Mouse (Mus musculus) ES-E14 (cell line): ENCODE results near the gene Rora. TPM values are rescaled to one million over a fixed set of nuclear protein-coding genes. Genes with fewer than 3 reads are reported as not detected.

Experiments
- DNase-seq: peaks from one replicate; pipeline ENCODE4 v3.0.0-alpha.2; 2013; ENCODE audit warnings: low read depth, low spot score
- H3K27ac ChIP-seq: 2 replicates; pipeline ENCODE4 v1.5.1; 2012; ENCODE audit warnings: low read depth, mild to moderate bottlenecking, low read length, moderate library complexity, mixed read lengths; ENCODE audit not compliant: poor library complexity, insufficient read depth, severe bottlenecking
- H3K36me3 ChIP-seq: 2 replicates; pipeline ENCODE4 v1.6.1; 2012; ENCODE audit warnings: mild to moderate bottlenecking, low read length, moderate library complexity, mixed read lengths; ENCODE audit not compliant: control insufficient read depth, poor library complexity, insufficient read depth, severe bottlenecking
- H3K4me1 ChIP-seq, 2 experiments: fragments of 150-350 bp in 1 of 2; sonication (generic) in 1 of 2; 2 replicates each; pipeline ENCODE4 v1.6.1; 2012; ENCODE audit warnings: low read length in 2 of 2, mild to moderate bottlenecking in 1 of 2, mixed read lengths in 1 of 2; ENCODE audit not compliant: control insufficient read depth in 2 of 2, insufficient read depth in 2 of 2, poor library complexity in 1 of 2
- H3K4me3 ChIP-seq, 2 experiments: fragments of 150-350 bp in 1 of 2; sonication (generic) in 1 of 2; 2 replicates each; pipeline ENCODE4 v1.5.1; 2012; ENCODE audit warnings: low read length in 2 of 2, low read depth in 1 of 2, mild to moderate bottlenecking in 1 of 2, mixed read lengths in 1 of 2; ENCODE audit not compliant: insufficient read depth in 1 of 2, poor library complexity in 1 of 2, severe bottlenecking in 1 of 2
- H3K9ac ChIP-seq: 2 replicates; pipeline ENCODE4 v1.6.1; 2012; ENCODE audit warnings: low read depth, mild to moderate bottlenecking, low read length, mixed read lengths; ENCODE audit not compliant: poor library complexity, insufficient read depth, severe bottlenecking
- H3K9me3 ChIP-seq: fragments of 150-350 bp; sonication (generic); 2 replicates; pipeline ENCODE4 v1.6.1; 2012; ENCODE audit warnings: low read depth, mild to moderate bottlenecking, low read length; ENCODE audit not compliant: control insufficient read depth, insufficient read depth
- CHD2 ChIP-seq: IDR thresholded peaks from 2 replicates; pipeline ENCODE4 v1.6.1; 2014; ENCODE audit warnings: mild to moderate bottlenecking, low read depth, low read length, inconsistent platforms
- HCFC1 ChIP-seq: IDR thresholded peaks from 2 replicates; pipeline ENCODE4 v1.6.1; 2012; ENCODE audit warnings: low read length, inconsistent platforms, borderline replicate concordance; ENCODE audit not compliant: insufficient read depth
- MAFK ChIP-seq: IDR thresholded peaks from 2 replicates; pipeline ENCODE4 v1.6.1; 2014; ENCODE audit warnings: mild to moderate bottlenecking, low read depth, low read length, inconsistent platforms; ENCODE audit not compliant: insufficient read depth
- ZC3H11A ChIP-seq: IDR thresholded peaks from 2 replicates; pipeline ENCODE4 v1.6.1; 2012; ENCODE audit warnings: low read depth, mild to moderate bottlenecking, inconsistent platforms, low read length, borderline replicate concordance
- ZNF384 ChIP-seq: IDR thresholded peaks from 2 replicates; pipeline ENCODE4 v1.6.1; 2012; ENCODE audit warnings: low read depth, low read length, inconsistent platforms
- in situ Hi-C, 2 experiments: fragments of 600-800 bp; cut with MboI; formaldehyde crosslinking; loops; one replicate each; pipeline ENCODE4 v1.15.1; 2025; ENCODE audit warnings: low sequenced_read_pairs in 2 of 2, inconsistent platforms in 1 of 2; ENCODE audit not compliant: unreplicated experiment in 2 of 2
- total RNA-seq: library from RNA; depleted of rRNA; stranded (reverse); fragments of 300-350 nt; gene quantifications from 2 replicates; pipeline ENCODE4 v1.2.3, GENCODE M21; 2012

Rora gene
- total RNA-seq, 1 experiment: 2.1 TPM

- Histone ChIP-seq H3K27ac (no peak overlapping the region), H3K4me1 (no peaks in the 10 kb centered on the region), H3K9ac (no peak overlapping the region), H3K36me3 (no peaks in the 10 kb centered on the region), H3K9me3 (no peaks in the 10 kb centered on the region), H3K4me3 (no peak overlapping the region)
- in situ Hi-C loops: no loop called here
- no peak for DNase-seq
- no peak for TF ChIP-seq ZNF384
- no peak for TF ChIP-seq HCFC1
- no peak for TF ChIP-seq ZC3H11A
- TF ChIP-seq MAFK: no peak
- no peak for TF ChIP-seq CHD2
These were observed 380.8 kb downstream of the Rora start for GRCm38 (mm10) chr9:69034301-69034871.

GRCm38 (mm10) chr9:69035456-69035855 is 381.9 kb downstream of the Rora start:
- H3K27ac ChIP-seq: no peak overlapping the region
- H3K9me3 ChIP-seq: no peaks in the 10 kb centered on the region
- in situ Hi-C loops: no loop called here
- no peak for DNase-seq
- H3K36me3 ChIP-seq: no peaks in the 10 kb centered on the region
- TF ChIP-seq ZC3H11A: no peak
- no peak for TF ChIP-seq ZNF384
- no peak for TF ChIP-seq HCFC1
- no peak for TF ChIP-seq MAFK
- TF ChIP-seq CHD2: no peak
- no peak overlapping the region for H3K4me3 ChIP-seq
- H3K9ac ChIP-seq: no peak overlapping the region
- no peaks in the 10 kb centered on the region for H3K4me1 ChIP-seq

GRCm38 (mm10) chr9:69036296-69036695 is 382.7 kb downstream of the Rora start:
- Histone ChIP-seq H3K9ac (no peak overlapping the region), H3K4me3 (no peak overlapping the region), H3K27ac (no peak overlapping the region), H3K9me3 (no peaks in the 10 kb centered on the region), H3K36me3 (no peaks in the 10 kb centered on the region), H3K4me1 (no peaks in the 10 kb centered on the region)
- DNase-seq: no peak
- TF ChIP-seq MAFK (no peak), HCFC1 (no peak), ZC3H11A (no peak), CHD2 (no peak), ZNF384 (no peak)
- in situ Hi-C loops: no loop called here

GRCm38 (mm10) chr9:69043920-69044613 is 390.5 kb downstream of the Rora start:
- Histone ChIP-seq H3K36me3 (no peaks in the 10 kb centered on the region), H3K4me1 (no peaks in the 10 kb centered on the region), H3K9me3 (no peaks in the 10 kb centered on the region), H3K9ac (no peak overlapping the region), H3K4me3 (no peak overlapping the region), H3K27ac (no peak overlapping the region)
- no peak for DNase-seq
- TF ChIP-seq HCFC1: no peak
- TF ChIP-seq ZNF384: no peak
- no peak for TF ChIP-seq CHD2
- TF ChIP-seq MAFK: no peak
- TF ChIP-seq ZC3H11A: no peak
- in situ Hi-C loops: no loop called here
